Mouse (Mus musculus) E14TG2a.4 (cell line): Measurements from ENCODE around the gene Chac1.
A peak's percentile ranks its signal among the peaks of the same experiment; 100 is the strongest.

ENCODE experiments used
- H3K27me3 ChIP-seq: 2 replicates; pipeline ENCODE4 v1.6.1; 2014; ENCODE audit warnings: low read length, control low read depth; ENCODE audit not compliant: insufficient read depth
- H3K36me3 ChIP-seq: 2 replicates; pipeline ENCODE4 v1.6.1; 2014; ENCODE audit warnings: low read length, control low read depth; ENCODE audit not compliant: insufficient read depth
- H3K4me1 ChIP-seq: replicated peaks from 2 replicates; pipeline ENCODE4 v1.6.1; 2014; ENCODE audit warnings: low read depth, low read length, control low read depth
- H3K4me3 ChIP-seq: replicated peaks from 2 replicates; pipeline ENCODE4 v1.5.1; 2014; ENCODE audit warnings: mild to moderate bottlenecking, low read length
- H3K9me3 ChIP-seq: 2 replicates; pipeline ENCODE4 v1.6.1; 2014; ENCODE audit warnings: low read length, control low read depth
- CTCF ChIP-seq: conservative IDR thresholded peaks from 2 replicates; pipeline ENCODE4 v1.5.1; 2014; ENCODE audit warnings: low read length
- NANOG ChIP-seq: IDR thresholded peaks from 2 replicates; pipeline ENCODE4 v1.6.1; 2014; ENCODE audit warnings: borderline replicate concordance, low read length, mixed read lengths
- POU5F1 ChIP-seq: IDR thresholded peaks from 2 replicates; pipeline ENCODE4 v1.6.1; 2014; ENCODE audit warnings: low read length, borderline replicate concordance

Gene Chac1

GRCm38 (mm10) chr2:119334135-119334534 lies 16.9 kb upstream of the Chac1 start:
- peaks cover 36% of the 10 kb centered on the region for H3K4me1 ChIP-seq
- H3K9me3 ChIP-seq: no peaks in the 10 kb centered on the region
- no peak overlapping the region for H3K4me3 ChIP-seq
- TF ChIP-seq CTCF: no peak
- peaks cover 78% of the 10 kb centered on the region for H3K27me3 ChIP-seq
- H3K36me3 ChIP-seq: no peaks in the 10 kb centered on the region

- no peak for TF ChIP-seq CTCF
- no peak for TF ChIP-seq NANOG
- no peak for TF ChIP-seq POU5F1
- H3K9me3 ChIP-seq: no peaks in the 10 kb centered on the region
These were observed 16.0 kb upstream of the Chac1 start for GRCm38 (mm10) chr2:119334964-119335525.

GRCm38 (mm10) chr2:119335535-119335934 lies 15.5 kb upstream of the Chac1 start:
- H3K9me3 ChIP-seq: no peaks in the 10 kb centered on the region
- no peak overlapping the region for H3K4me3 ChIP-seq
- peaks cover 68% of the 10 kb centered on the region for H3K27me3 ChIP-seq
- TF ChIP-seq NANOG (no peak), POU5F1 (no peak), CTCF (no peak)
- H3K4me1 ChIP-seq: peaks cover 36% of the 10 kb centered on the region
- no peaks in the 10 kb centered on the region for H3K36me3 ChIP-seq

More at GRCm38 (mm10) chr2:119334964-119335525, 16.0 kb upstream of the Chac1 start:
- no peaks in the 10 kb centered on the region for H3K36me3 ChIP-seq
- H3K4me1 ChIP-seq: peaks cover 36% of the 10 kb centered on the region
- peaks cover 73% of the 10 kb centered on the region for H3K27me3 ChIP-seq
- no peak overlapping the region for H3K4me3 ChIP-seq

- H3K36me3 ChIP-seq: no peaks in the 10 kb centered on the region
- peaks cover 36% of the 10 kb centered on the region for H3K4me1 ChIP-seq
- no peak overlapping the region for H3K4me3 ChIP-seq
- H3K9me3 ChIP-seq: no peaks in the 10 kb centered on the region
- TF ChIP-seq POU5F1 (no peak), NANOG (no peak), CTCF (no peak)
- peaks cover 63% of the 10 kb centered on the region for H3K27me3 ChIP-seq
These were observed 15.0 kb upstream of the Chac1 start for GRCm38 (mm10) chr2:119336002-119336401.

- no peak for TF ChIP-seq CTCF
- no peak for TF ChIP-seq POU5F1
- no peak for TF ChIP-seq NANOG
- H3K4me1 ChIP-seq: peaks cover 36% of the 10 kb centered on the region
- no peaks in the 10 kb centered on the region for H3K36me3 ChIP-seq
- H3K9me3 ChIP-seq: no peaks in the 10 kb centered on the region
- H3K4me3 ChIP-seq: no peak overlapping the region
- peaks cover 58% of the 10 kb centered on the region for H3K27me3 ChIP-seq
These were observed 14.6 kb upstream of the Chac1 start for GRCm38 (mm10) chr2:119336470-119336869.

- Histone ChIP-seq H3K27me3 (peaks cover 47% of the 10 kb centered on the region), H3K4me3 (peak overlapping the region; percentile 78), H3K4me1 (peaks cover 25% of the 10 kb centered on the region), H3K9me3 (peaks cover 5% of the 10 kb centered on the region), H3K36me3 (no peaks in the 10 kb centered on the region)
- TF ChIP-seq POU5F1 (no peak), NANOG (no peak), CTCF (peak; percentile 29)
These were observed 13.4 kb upstream of the Chac1 start for GRCm38 (mm10) chr2:119337425-119338265.

GRCm38 (mm10) chr2:119344537-119345138 lies 6.4 kb upstream of the Chac1 start:
- H3K9me3 ChIP-seq: peaks cover 6% of the 10 kb centered on the region
- no peak overlapping the region for H3K4me3 ChIP-seq
- TF ChIP-seq POU5F1: no peak
- no peak for TF ChIP-seq NANOG
- TF ChIP-seq CTCF: no peak
- H3K4me1 ChIP-seq: no peaks in the 10 kb centered on the region
- no peaks in the 10 kb centered on the region for H3K36me3 ChIP-seq
- peaks cover 24% of the 10 kb centered on the region for H3K27me3 ChIP-seq

GRCm38 (mm10) chr2:119353707-119354106 lies 2.7 kb downstream of the Chac1 start:
- Histone ChIP-seq H3K4me3 (no peak overlapping the region), H3K9me3 (no peaks in the 10 kb centered on the region), H3K36me3 (peaks cover 27% of the 10 kb centered on the region), H3K27me3 (peaks cover 17% of the 10 kb centered on the region), H3K4me1 (peaks cover 46% of the 10 kb centered on the region)
- TF ChIP-seq POU5F1: no peak
- TF ChIP-seq CTCF: no peak
- no peak for TF ChIP-seq NANOG
